In the genomic region with DNA sequence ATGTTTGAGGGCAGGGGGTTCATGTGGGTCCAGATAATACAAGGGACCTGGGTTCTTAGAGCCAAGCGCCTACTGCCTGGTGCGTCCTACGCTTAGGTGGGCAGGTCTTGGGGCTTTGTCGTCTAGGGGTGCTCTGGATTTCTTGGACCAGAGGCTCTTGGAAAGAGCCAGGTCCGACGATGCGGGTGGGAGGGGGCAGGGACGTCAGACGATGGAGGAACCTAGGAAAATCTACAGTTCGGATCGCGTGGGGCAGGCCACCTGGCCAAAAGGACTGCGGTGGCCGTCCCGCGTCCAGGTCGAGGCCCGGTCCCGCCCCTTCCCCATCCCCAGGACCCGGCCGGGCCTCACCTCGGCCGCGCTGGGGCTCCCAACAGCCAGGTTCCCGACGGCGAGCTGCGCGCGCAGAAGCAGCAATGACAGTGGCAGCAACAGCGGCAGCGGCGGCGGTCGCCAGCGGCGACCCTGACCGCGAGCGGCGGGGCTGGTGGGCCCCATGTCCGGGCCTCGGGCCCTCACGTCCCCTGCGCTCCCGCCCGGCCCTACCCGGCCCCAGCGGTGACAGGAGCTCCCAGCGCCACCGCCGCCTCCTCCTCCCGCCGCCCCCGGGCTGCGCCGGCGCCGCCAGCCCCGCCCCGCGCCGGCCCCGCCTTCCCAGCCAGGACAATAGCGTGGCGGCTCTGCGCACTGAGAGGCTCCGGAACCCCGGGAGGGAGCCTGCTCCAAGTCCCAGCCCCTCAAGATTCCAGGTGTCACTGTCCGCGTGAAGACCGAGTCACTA, we compare ENCODE assay signal across 8 mouse cellular contexts. TPM values are rescaled to one million over a fixed set of nuclear protein-coding genes. Genes with fewer than 3 reads are reported as not detected.
DNase-seq lines count a peak whose midpoint lies in the region; ATAC-seq and TF ChIP-seq lines count a peak whose summit lies in the region.

Aplp1 (minus strand) TSS at position 565 of the 781 bp plus-strand sequence.

- no peak within 1 kb of the TSS for H3K27ac ChIP-seq in intestine, postnatal 0 days (ENCODE audit: low read depth, low read length)
- H3K27ac ChIP-seq in stomach, embryonic 15.5 days, result no peak within 1 kb of the TSS

- peak within 1 kb of the TSS; percentile 60 for H3K4me3 ChIP-seq in intestine, postnatal 0 days (ENCODE audit: low read depth, low read length)
- H3K4me3 ChIP-seq in stomach, embryonic 15.5 days (replicated peaks), result peak within 1 kb of the TSS; percentile 65

- no peak for TF ChIP-seq CTCF in intestine, postnatal 0 days (IDR thresholded peaks at IDR 0.05; ENCODE audit: low read depth)

- 0 out of 2 replicates have a peak, but pooled peaks cover 2% of the 10 kb centered on the region for H3K4me1 ChIP-seq in intestine, postnatal 0 days (replicated peaks; ENCODE audit: control insufficient read depth, insufficient read depth, low read length)
- peaks cover 13% of the 10 kb centered on the region for H3K4me1 ChIP-seq in stomach, embryonic 15.5 days

- intact Hi-C loops in left cerebral cortex, postnatal 4 days (cut with DNase I), result loop anchor here (5.0 kb wide), 1 partner anchor 32 kb away; no protein-coding TSS in a partner anchor

- H3K27me3 ChIP-seq in intestine, postnatal 0 days (replicated peaks; ENCODE audit: control insufficient read depth, insufficient read depth, low read length), result 0 out of 2 replicates have a peak, but pooled peaks cover 5% of the 10 kb centered on the region
- peaks cover 20% of the 10 kb centered on the region; the same call in 1 of the 2 replicates for H3K27me3 ChIP-seq in stomach, embryonic 15.5 days (replicated peaks)

- H3K9me3 ChIP-seq in intestine, postnatal 0 days (ENCODE audit: control insufficient read depth), result no peaks in the 10 kb centered on the region
- no peaks in the 10 kb centered on the region for H3K9me3 ChIP-seq in stomach, embryonic 15.5 days

- no peaks in the 10 kb centered on the region for H3K36me3 ChIP-seq in intestine, postnatal 0 days (ENCODE audit: control insufficient read depth, insufficient read depth)
- no peaks in the 10 kb centered on the region for H3K36me3 ChIP-seq in stomach, embryonic 15.5 days

- 1% methylated on average over 67 of the region's 72 CpGs for WGBS in intestine, postnatal 0 days
- under 1% methylated on average over 71 of the region's 72 CpGs for WGBS in stomach, embryonic 15.5 days

- peak; percentile 86 for DNase-seq in layer of hippocampus, adult 11-12 months (ENCODE audit: low spot score)
- DNase-seq in layer of hippocampus, adult 9-10 months (ENCODE audit: low spot score), result no peak
- peak; percentile 83 for DNase-seq in cerebellum, adult 9-11 months
- peak; percentile 74 for DNase-seq in left cerebral cortex, postnatal 4 days

- peak within 1 kb of the TSS; percentile 62 for H3K9ac ChIP-seq in intestine, postnatal 0 days (ENCODE audit: low read depth, low read length)
- peak within 1 kb of the TSS; percentile 48 for H3K9ac ChIP-seq in stomach, embryonic 15.5 days

- H3K4me2 ChIP-seq in intestine, postnatal 0 days (replicated peaks; ENCODE audit: low read depth), result peak within 1 kb of the TSS; percentile 90
- H3K4me2 ChIP-seq in stomach, embryonic 15.5 days, result peak within 1 kb of the TSS; percentile 95

- ATAC-seq in granulocyte monocyte progenitor cell, adult 5-6 weeks (replicated peaks; ENCODE audit: poor library complexity, severe bottlenecking), result peak; percentile 43
- peak; percentile 59 for ATAC-seq in intestine, postnatal 0 days
- ATAC-seq in megakaryocyte-erythroid progenitor cell, adult 5-6 weeks (replicated peaks; ENCODE audit: low FRiP score, low TSS enrichment, poor library complexity, severe bottlenecking), result peak; percentile 39
- peak; percentile 67; the same call in 1 of the 2 replicates for ATAC-seq in stomach, embryonic 15.5 days (ENCODE audit: insufficient read depth, low FRiP score, low read depth)

RNA-seq across cellular contexts. Expression of gene Aplp1, which starts in this region (rescaled TPM):
- not detected in 2 replicates for total RNA-seq in granulocyte monocyte progenitor cell, adult 5-6 weeks (2014; fragmentation: Nextera tagmentation)
- total RNA-seq in granulocyte monocyte progenitor cell, adult 5-6 weeks (2017), result not detected in 2 replicates
- 28.2 and 30.1 TPM in 2 replicates for polyA plus RNA-seq in intestine, postnatal 0 days (2015; fragmentation: Nextera tagmentation; extraction: Ambion mirVana)
- total RNA-seq in left cerebral cortex, postnatal 4 days (2021), result 100 to 1,000 TPM; 739 to 767 TPM
- total RNA-seq in megakaryocyte-erythroid progenitor cell, adult 5-6 weeks (2014; fragmentation: Nextera tagmentation), result not detected in 2 replicates
- total RNA-seq in megakaryocyte-erythroid progenitor cell, adult 5-6 weeks (2017), result not detected in 2 replicates
- polyA plus RNA-seq in stomach, embryonic 15.5 days (2015; fragmentation: Nextera tagmentation; extraction: Ambion mirVana), result 38.6 and 46.5 TPM in 2 replicates

Comparison
In these comparisons a context has a peak if more than half of its experiments do, and no peak if none do; other contexts are left out.
1. RNA of gene Aplp1 (total RNA-seq): 739 to 767 TPM in left cerebral cortex, postnatal 4 days; not detected in granulocyte monocyte progenitor cell, adult 5-6 weeks and not detected in megakaryocyte-erythroid progenitor cell, adult 5-6 weeks; every median in the first group is over 100 times any median in the second.
2. Peak in ATAC-seq in granulocyte monocyte progenitor cell, adult 5-6 weeks; RNA of the gene not detected or under 1 TPM.
3. Peak in ATAC-seq in megakaryocyte-erythroid progenitor cell, adult 5-6 weeks; RNA of the gene not detected or under 1 TPM.
4. Peak in every context shown above with its lines, with median percentiles within 50 percentile points of each other: ATAC-seq.